In genomic region chr10:26374436-26375311, GRCm38 (mm10) we compare ENCODE assay signal across 8 mouse cellular contexts. TPM values are rescaled to one million over a fixed set of nuclear protein-coding genes. Genes with fewer than 3 reads are reported as not detected.
A peak's percentile ranks its signal among the peaks of the same experiment; 100 is the strongest.
DNase-seq lines count a peak whose midpoint lies in the region; ATAC-seq and TF ChIP-seq lines count a peak whose summit lies in the region.

No protein-coding gene starts in this region.

- H3K79me2 ChIP-seq in heart, adult 2 months (replicated peaks; ENCODE audit: control insufficient read depth, insufficient read depth, low read length): 0 out of 2 replicates have a peak, but pooled peaks cover 1% of the 10 kb centered on the region

- H3K27me3 ChIP-seq in heart, adult 2 months (ENCODE audit: control insufficient read depth, insufficient read depth, low read length): no peaks in the 10 kb centered on the region
- no peaks in the 10 kb centered on the region for H3K27me3 ChIP-seq in kidney, adult 2 months (replicated peaks; ENCODE audit: control insufficient read depth, insufficient read depth, low read length)
- no peaks in the 10 kb centered on the region for H3K27me3 ChIP-seq in midbrain, embryonic 16.5 days (ENCODE audit: control insufficient read depth, insufficient read depth, low read depth, low read length)

- H3K4me3 ChIP-seq in heart, adult 2 months: peak overlapping the region; percentile 93
- H3K4me3 ChIP-seq in kidney, adult 2 months (ENCODE audit: insufficient read depth, low read depth, low read length): peak overlapping the region; percentile 98
- H3K4me3 ChIP-seq in midbrain, embryonic 16.5 days (ENCODE audit: low read depth, low read length): peak overlapping the region; percentile 91

- H3K36me3 ChIP-seq in heart, adult 2 months (ENCODE audit: control insufficient read depth, insufficient read depth, low read length): no peaks in the 10 kb centered on the region
- H3K36me3 ChIP-seq in kidney, adult 2 months (ENCODE audit: control insufficient read depth, insufficient read depth, low read length): no peaks in the 10 kb centered on the region
- H3K36me3 ChIP-seq in midbrain, embryonic 16.5 days (ENCODE audit: control insufficient read depth, insufficient read depth, low read length): no peaks in the 10 kb centered on the region

- WGBS in heart, adult 2 months: under 1% methylated on average over 88 of the region's 101 CpGs
- WGBS in kidney, adult 2 months: under 1% methylated on average over 91 of the region's 101 CpGs
- under 1% methylated on average over 56 of the region's 101 CpGs for WGBS in midbrain, embryonic 16.5 days

- no peaks in the 10 kb centered on the region; the same call in 1 of the 2 replicates for H3K4me1 ChIP-seq in heart, adult 2 months (ENCODE audit: control insufficient read depth, insufficient read depth, low read length)
- no peaks in the 10 kb centered on the region for H3K4me1 ChIP-seq in kidney, adult 2 months (ENCODE audit: control insufficient read depth, insufficient read depth, low read length)
- H3K4me1 ChIP-seq in midbrain, embryonic 16.5 days (ENCODE audit: control insufficient read depth, insufficient read depth, low read length): peaks cover 21% of the 10 kb centered on the region

- H3K9me3 ChIP-seq in midbrain, embryonic 16.5 days (replicated peaks; ENCODE audit: control insufficient read depth, low read length, poor library complexity, severe bottlenecking): no peaks in the 10 kb centered on the region

- intact Hi-C loops in heart, adult 2 months (cut with DNase I): loop anchor here (5.0 to 10.0 kb wide), 5 partner anchors 118 to 623 kb away; partner anchors contain the start of gene Arhgap18

- DNase-seq in left cerebral cortex, adult 18-20 months (ENCODE audit: low spot score in 2 of 2): peak; percentile 38 to 61
- DNase-seq in left cerebral cortex, adult 11 months (ENCODE audit: low spot score): no peak
- DNase-seq in embryo, embryonic 9.5 days (ENCODE audit: extremely low spot score): peak; percentile 80
- peak; percentile 74 to 75 for DNase-seq in heart, adult 2 months
- DNase-seq in kidney, adult 2 months: peak; percentile 73
- peak; percentile 55 for DNase-seq in liver
- peak; percentile 41 to 77 for DNase-seq in spleen, postnatal 4 days (ENCODE audit: low spot score in 2 of 2)

- ATAC-seq in midbrain, embryonic 16.5 days: peak; percentile 75

- no peak for TF ChIP-seq CTCF in heart, adult 2 months (IDR thresholded peaks at IDR 0.05)
- TF ChIP-seq CTCF in kidney, adult 2 months (conservative IDR thresholded peaks at IDR 0.05; ENCODE audit: insufficient read depth, insufficient read length, low read depth, low read length): no peak

- no peak for TF ChIP-seq POLR2A in heart, adult 2 months (IDR thresholded peaks at IDR 0.05; ENCODE audit: insufficient read depth, low read depth, low read length)
- no peak for TF ChIP-seq POLR2A in kidney, adult 2 months (IDR thresholded peaks at IDR 0.05; ENCODE audit: low read depth, low read length)

- H3K27ac ChIP-seq in heart, adult 2 months: peak overlapping the region; percentile 68
- H3K27ac ChIP-seq in kidney, adult 2 months (ENCODE audit: insufficient read depth, low read depth, low read length): peak overlapping the region; percentile 76
- H3K27ac ChIP-seq in midbrain, embryonic 16.5 days (ENCODE audit: low read length): peak overlapping the region; percentile 96

- no peak for TF ChIP-seq EP300 in heart, adult 2 months (IDR thresholded peaks at IDR 0.05; ENCODE audit: insufficient read depth, low read depth, low read length)

- H3K9ac ChIP-seq in heart, adult 2 months (ENCODE audit: low read depth, low read length): peak overlapping the region; percentile 97
- H3K9ac ChIP-seq in midbrain, embryonic 16.5 days (ENCODE audit: low read depth, low read length): peak overlapping the region; percentile 90

- H3K4me2 ChIP-seq in midbrain, embryonic 16.5 days (ENCODE audit: low read length): peak overlapping the region; percentile 99

RNA-seq across cellular contexts. Expression of gene L3mbtl3, which starts 1.1 kb away (rescaled TPM):
- 10 to 100 TPM; 25.1 to 25.9 TPM for total RNA-seq in left cerebral cortex, adult 18-20 months (2021)
- total RNA-seq in heart, adult 2 months (2021): 1 to 10 TPM; 7.3 to 8.6 TPM
- 1.9 and 3.5 TPM in 2 replicates for polyA plus RNA-seq in heart, adult 2 months (2012; rRNA removed)
- polyA plus RNA-seq in kidney, adult 2 months (2012; rRNA removed): 3.4 and 3.6 TPM in 2 replicates
- 35.4 and 38.7 TPM in 2 replicates for polyA plus RNA-seq in midbrain, embryonic 16.5 days (2015; fragmentation: Nextera tagmentation; extraction: Ambion mirVana)
